Mouse (Mus musculus) brain, embryonic 14.5 days (tissue): ENCODE data around the gene Zfhx3. TPM values are rescaled to one million over a fixed set of nuclear protein-coding genes. Genes with fewer than 3 reads are reported as not detected.
A peak's percentile ranks its signal among the peaks of the same experiment; 100 is the strongest.

Source experiments
- DNase-seq: peaks from one replicate; pipeline ENCODE4 v3.0.0-alpha.2; 2011; ENCODE audit warnings: low read depth
- CTCF ChIP-seq: fragments of 200-500 bp; IDR thresholded peaks from 2 replicates; pipeline ENCODE4 v1.5.1; 2012; ENCODE audit warnings: inconsistent platforms, mild to moderate bottlenecking, moderate library complexity, borderline replicate concordance; ENCODE audit not compliant: insufficient read depth, insufficient read length; ENCODE audit errors: extremely low read depth
- POLR2A ChIP-seq: fragments of 200-500 bp; IDR thresholded peaks from 2 replicates; pipeline ENCODE4 v1.6.1; 2012; ENCODE audit warnings: mild to moderate bottlenecking, inconsistent platforms, borderline replicate concordance; ENCODE audit not compliant: poor library complexity, insufficient read depth, insufficient read length, severe bottlenecking; ENCODE audit errors: extremely low read depth
- polyA plus RNA-seq: library from polyadenylated mRNA; depleted of rRNA; stranded (reverse); fragments of >200 nt; gene quantifications from 2 replicates; pipeline ENCODE4 v1.2.3, GENCODE M21; 2012

The Zfhx3 gene
- polyA plus RNA-seq, 1 experiment = 31.3 TPM

DNA sequence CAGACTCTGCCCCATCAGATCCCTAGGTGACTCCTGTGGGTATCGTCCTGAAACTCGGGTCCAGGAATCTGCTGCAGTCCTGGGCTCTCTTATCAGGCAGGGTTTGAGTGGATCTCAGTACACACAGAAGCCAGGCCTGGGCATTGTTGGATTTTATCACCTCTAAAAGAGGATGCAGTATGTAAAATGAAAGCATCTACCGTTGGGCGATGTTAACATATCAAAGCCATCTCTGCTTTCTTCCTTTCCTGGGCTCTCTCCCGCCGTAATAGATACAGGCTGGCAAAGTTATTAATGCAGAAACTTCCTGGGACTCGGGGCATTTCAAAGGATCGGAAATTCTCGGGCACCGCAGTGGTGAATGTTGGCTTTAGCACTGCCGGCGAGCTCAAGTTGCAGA, 537.7 kb downstream of the Zfhx3 start:
- peak; percentile 33 for DNase-seq
- no peak for TF ChIP-seq POLR2A
- no peak for TF ChIP-seq CTCF

DNA sequence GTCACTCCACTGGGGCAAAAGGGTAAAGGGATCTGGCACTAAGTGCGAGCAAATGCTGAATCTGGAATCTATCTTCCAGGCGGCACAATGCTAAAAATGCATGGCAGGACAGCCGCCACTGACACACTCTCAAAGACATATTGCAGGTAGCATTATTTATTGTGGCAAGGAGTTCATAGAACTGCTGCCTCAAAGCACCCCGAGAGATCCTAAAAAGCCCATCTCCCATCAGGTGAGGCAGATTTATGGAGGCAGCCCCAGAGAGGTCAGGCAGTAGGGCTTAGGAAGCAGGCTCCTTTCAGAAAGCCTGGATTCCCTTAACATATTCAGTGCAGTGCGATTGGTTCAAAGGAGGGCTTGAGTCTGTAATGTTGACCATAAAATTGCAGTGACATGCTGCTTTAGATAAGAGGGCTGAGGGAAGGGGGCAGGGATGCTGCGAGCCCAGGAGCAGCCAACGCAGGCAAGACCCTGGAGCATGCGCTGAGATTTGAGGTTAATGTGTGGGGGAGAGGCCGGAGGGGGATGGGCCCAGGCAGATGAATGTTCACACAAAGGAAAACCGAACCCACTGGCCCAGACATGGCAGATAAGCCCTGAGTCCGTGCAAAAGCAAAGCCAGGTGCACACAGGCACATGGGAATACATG, 538.8 kb downstream of the Zfhx3 start:
- DNase-seq = peak; percentile 95
- no peak for TF ChIP-seq CTCF
- no peak for TF ChIP-seq POLR2A

DNA sequence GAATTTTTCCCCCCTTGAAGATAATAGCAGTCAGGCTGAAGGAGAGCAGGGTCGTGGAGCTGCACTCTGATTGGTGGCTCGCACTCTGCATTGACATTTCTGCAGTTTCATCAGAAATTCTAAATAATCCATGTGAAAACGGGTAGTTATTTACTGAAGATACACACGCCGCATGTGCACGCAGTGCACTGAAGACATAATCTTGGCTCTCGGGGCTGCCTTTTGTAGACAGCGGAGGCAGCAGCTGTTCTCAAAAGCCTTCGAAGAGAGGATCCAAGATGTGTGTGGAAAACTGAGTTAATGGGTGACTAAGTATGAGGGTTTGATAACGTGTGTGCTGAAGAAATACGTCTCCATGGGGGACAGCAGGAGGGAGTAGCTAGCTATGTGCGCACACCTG, 553.7 kb downstream of the Zfhx3 start:
- TF ChIP-seq POLR2A (no peak), CTCF (no peak)
- DNase-seq = peak; percentile 76

- TF ChIP-seq POLR2A = no peak
- DNase-seq = no peak
These were observed 564.3 kb downstream of the Zfhx3 start for GRCm38 (mm10) chr8:108506779-108507178.

DNA sequence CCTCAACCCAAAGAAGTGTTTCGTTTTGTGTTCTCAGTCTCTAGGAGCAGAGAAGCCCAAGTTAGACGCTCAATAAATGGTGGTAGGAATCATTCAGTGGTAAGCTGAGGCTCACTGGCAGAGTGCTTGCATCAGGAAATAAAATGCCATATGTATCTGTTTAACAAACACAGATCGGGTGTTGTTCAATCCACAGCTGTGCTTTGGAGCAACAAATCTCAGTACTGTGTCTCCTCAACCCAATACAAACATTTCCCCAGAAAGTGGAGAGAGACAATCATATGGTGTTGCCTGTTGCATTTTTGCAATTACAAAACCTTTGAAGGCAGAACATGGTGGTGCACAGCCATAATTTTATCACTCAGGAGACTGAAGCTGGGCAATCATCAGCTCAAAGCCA, 565.3 kb downstream of the Zfhx3 start:
- TF ChIP-seq POLR2A (no peak), CTCF (no peak)
- peak; percentile 61 for DNase-seq

DNA sequence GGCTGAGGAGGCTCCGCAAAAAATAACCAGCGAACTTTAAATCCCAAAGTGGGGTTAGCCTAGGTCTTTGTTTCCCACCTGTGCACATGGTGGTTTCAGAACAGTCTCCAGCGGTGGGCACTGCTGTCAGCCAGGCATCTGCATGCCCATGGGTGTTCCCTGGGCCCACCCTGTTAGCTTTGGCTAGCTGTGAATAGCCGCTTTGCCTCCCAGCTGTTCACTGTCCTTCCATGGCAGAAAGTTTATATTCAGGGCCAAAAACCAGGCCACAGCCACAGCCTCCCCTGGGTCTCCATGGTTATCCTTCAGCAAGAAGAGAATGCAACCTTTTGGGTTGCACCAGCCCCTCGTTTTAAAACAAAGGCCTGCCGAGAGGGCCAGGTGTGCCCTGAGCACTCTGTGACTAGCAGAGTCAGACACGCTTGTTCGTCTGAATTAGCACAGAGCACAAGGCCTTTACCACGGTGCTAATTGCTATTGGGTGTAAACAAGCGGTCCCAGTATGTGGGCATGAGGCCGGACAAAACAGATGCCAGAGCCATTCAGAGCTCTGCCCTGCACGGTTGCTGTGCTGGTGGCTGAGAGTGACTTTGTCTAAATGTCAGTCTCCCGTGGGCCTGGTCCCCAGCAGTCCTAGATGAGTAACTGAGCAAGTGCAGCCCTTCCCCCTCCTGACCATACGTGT, 568.3 kb downstream of the Zfhx3 start:
- DNase-seq = peak; percentile 84

DNA sequence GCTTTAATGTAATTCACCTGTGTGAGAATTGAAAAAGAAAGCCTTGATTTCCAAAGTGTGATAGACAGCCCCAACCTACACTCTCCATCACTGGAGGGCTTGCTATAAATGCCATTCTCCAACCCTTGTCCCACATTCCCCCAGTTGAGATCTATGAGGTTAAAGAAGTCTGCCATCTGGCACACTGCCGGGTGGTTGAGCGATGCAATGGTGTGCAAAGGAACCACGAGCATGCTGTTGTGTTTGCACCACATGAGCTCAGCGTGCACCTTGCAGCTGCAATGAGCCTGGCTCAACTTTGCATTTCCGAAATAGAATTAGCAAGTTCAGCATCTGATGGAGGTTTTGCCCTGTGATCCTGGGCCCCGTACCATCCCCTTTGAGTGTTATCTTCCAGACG, 575.7 kb downstream of the Zfhx3 start:
- no peak for DNase-seq
- TF ChIP-seq POLR2A = no peak
- TF ChIP-seq CTCF = no peak

More for the DNA sequence above, 568.3 kb downstream of the Zfhx3 start:
- TF ChIP-seq CTCF (no peak), POLR2A (no peak)

DNA sequence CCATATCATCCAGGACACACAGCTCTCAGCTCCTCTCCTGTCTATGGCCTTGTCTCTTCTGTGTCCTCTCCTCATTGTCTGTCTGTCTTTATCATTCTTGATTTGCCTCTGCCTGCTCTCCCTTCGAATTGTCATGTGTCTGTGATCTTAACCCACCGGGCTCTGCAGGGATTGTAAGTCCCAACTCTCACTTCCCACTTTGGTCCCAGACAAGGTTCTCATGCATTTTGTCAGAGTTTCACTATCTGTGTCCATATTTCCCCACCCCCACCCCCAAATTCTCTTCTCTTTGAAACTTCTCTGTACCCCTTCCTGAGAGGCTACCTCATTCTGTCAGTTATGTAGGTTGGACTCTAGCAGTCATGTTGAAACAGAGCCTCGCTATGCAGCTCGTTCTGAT, 579.6 kb downstream of the Zfhx3 start:
- DNase-seq = no peak
- TF ChIP-seq POLR2A = no peak

GRCm38 (mm10) chr8:108529421-108529820, 587.0 kb downstream of the Zfhx3 start:
- TF ChIP-seq POLR2A = no peak
- no peak for TF ChIP-seq CTCF

DNA sequence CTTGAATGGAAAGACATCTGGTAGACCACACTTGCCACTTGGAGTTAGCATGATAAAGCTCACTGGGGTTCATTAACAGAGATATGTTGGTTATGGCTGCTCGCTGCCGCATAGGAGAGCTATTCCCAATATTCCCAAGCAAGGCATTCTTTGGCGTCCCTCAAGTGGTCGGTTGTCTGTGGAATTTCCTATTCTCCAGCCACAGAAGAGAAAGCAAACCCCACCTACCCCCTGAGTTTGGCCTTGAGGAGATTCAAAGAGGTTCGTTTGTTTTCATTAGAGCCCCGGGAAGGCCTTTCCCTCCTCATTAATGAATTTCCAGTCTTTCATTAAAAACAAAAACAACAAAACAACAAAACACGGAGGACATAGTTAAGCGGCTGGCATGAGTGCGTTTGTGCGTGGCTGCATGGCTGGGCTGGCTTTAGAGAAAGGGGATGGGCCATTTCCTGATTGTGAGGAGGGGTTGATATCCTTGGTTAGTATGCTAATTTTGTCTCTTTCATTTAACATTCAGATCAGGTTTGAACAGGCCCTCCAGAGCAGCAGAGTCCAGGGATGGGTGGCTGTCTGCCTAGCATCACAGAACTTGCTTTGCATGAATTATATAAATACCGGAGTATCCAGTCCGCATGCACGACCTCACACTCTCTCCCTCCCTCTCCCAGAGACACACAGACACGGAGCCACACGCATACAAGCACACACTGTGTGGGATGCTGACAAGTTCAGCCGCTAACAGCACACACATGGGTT, 592.9 kb downstream of the Zfhx3 start:
- DNase-seq = peak; percentile 88
- TF ChIP-seq POLR2A = no peak
- no peak for TF ChIP-seq CTCF

More at GRCm38 (mm10) chr8:108529421-108529820, 587.0 kb downstream of the Zfhx3 start:
- no peak for DNase-seq

DNA sequence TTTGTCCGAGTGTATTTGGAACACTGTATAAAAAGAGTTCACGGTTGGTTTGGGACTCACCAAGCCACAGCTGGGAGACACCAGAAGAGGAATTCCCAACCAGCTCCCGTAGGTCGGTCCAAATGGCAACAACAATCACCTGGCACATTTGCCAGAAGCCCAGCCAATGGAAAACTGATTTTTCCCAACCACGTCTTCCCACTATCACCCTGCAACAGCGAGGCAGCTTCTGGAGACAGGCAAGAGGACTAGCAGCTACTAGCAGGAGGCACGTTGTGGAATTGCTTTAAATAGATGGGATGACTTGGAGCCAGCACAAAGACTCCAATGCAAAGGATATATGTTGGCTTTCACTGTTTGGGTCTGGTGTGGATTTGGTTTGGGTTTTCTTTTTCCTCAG, 593.7 kb downstream of the Zfhx3 start:
- peak; percentile 62 for DNase-seq
- no peak for TF ChIP-seq POLR2A
- TF ChIP-seq CTCF = no peak

- TF ChIP-seq POLR2A = no peak
- no peak for TF ChIP-seq CTCF
- DNase-seq = peak; percentile 95
These were observed 594.5 kb downstream of the Zfhx3 start for GRCm38 (mm10) chr8:108536911-108537351.
